Mouse (Mus musculus) stomach, embryonic 15.5 days (tissue): ENCODE measurements around the gene 2310039H08Rik. TPM values are rescaled to one million over a fixed set of nuclear protein-coding genes. Genes with fewer than 3 reads are reported as not detected.

Experiments
- ATAC-seq: fragments of 200-750 bp; cut with Nextera tagmentation; 2 replicates; pipeline ENCODE4 v1.8.0; 2017; ENCODE audit warnings: low read depth, moderate number of reproducible peaks, moderate TSS enrichment; ENCODE audit not compliant: insufficient read depth, low FRiP score
- H3K27ac ChIP-seq: fragments of 300-500 bp; sonication (generic); 2 replicates; pipeline ENCODE4 v1.5.1; 2015; ENCODE audit warnings: mild to moderate bottlenecking, inconsistent platforms
- H3K27me3 ChIP-seq: fragments of 300-500 bp; sonication (generic); replicated peaks from 2 replicates; pipeline ENCODE4 v1.6.1; 2015; ENCODE audit warnings: inconsistent platforms
- H3K36me3 ChIP-seq: fragments of 300-500 bp; sonication (generic); 2 replicates; pipeline ENCODE4 v1.6.1; 2015; ENCODE audit warnings: inconsistent platforms
- H3K4me1 ChIP-seq: fragments of 300-500 bp; sonication (generic); 2 replicates; pipeline ENCODE4 v1.6.1; 2015; ENCODE audit warnings: inconsistent platforms
- H3K4me2 ChIP-seq: fragments of 300-500 bp; sonication (generic); 2 replicates; pipeline ENCODE4 v1.6.1; 2015; ENCODE audit warnings: mild to moderate bottlenecking, inconsistent platforms
- H3K4me3 ChIP-seq: fragments of 300-500 bp; sonication (generic); replicated peaks from 2 replicates; pipeline ENCODE4 v1.5.1; 2015; ENCODE audit warnings: inconsistent platforms
- H3K9ac ChIP-seq: fragments of 300-500 bp; sonication (generic); 2 replicates; pipeline ENCODE4 v1.6.1; 2015; ENCODE audit warnings: inconsistent platforms
- H3K9me3 ChIP-seq: fragments of 300-500 bp; sonication (generic); 2 replicates; pipeline ENCODE4 v1.6.1; 2016; ENCODE audit warnings: inconsistent platforms
- WGBS: fragments of 180-500 bp; shearing (Covaris S2); methylation state at CpG from one replicate; pipeline ENCODE4 v1.1.7; 2015; 5-methylcytosine and 5-hydroxymethylcytosine counted together
- polyA plus RNA-seq: library from polyadenylated mRNA; unstranded; fragments of >200 nt; fragmentation: Nextera tagmentation; extraction: Ambion mirVana; gene quantifications from 2 replicates; pipeline ENCODE4 v1.2.1, GENCODE M21; 2015

Gene 2310039H08Rik
- polyA plus RNA-seq, 1 experiment from 2014 or later, result 89.3 TPM

DNA sequence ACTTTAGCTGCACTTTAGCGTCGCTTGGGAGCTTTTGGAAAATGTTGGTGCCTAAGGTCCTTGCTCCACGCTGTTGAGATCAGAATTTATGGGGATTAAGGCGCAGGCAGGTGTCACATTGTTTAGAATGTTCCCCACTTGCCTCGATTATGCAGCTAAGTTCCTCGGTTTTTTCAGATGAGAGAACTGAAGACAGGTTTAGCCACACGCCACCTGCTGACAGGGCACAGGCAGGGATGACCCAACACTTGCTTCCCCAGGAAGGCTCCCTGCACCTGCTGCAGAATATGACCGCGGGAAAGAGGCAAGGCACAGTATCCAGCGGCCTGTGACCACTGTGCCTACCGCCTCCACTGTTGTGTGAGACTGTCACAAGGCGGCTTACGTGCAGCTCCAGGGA is 43.9 kb downstream of the 2310039H08Rik start:
- H3K9ac ChIP-seq, result no peak overlapping the region
- 78% methylated on average over 13 of the region's 13 CpGs for WGBS

DNA sequence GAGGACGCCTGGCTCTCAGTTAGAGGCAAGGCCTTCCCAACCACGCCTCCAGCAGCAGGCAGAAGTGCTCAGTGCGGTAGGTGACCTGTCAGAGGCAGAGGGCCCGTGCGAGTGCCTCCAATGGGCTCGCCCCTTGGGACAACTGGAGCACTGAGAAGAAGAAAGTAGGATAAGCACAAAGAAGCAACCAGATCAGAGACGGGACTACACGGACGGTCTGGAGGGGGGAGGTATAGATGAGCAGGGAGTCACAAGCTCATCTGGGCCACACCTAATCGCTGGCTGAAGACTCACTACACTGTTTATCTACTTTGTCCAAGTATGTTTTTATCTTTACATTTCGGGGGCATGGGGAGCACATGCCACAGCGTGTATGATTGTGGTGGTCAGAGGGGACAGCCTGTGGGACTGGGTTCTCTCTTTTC is 45.3 kb downstream of the 2310039H08Rik start:
- H3K4me1 ChIP-seq, result no peaks in the 10 kb centered on the region
- peak; percentile 82; the same call in 1 of the 2 replicates for ATAC-seq
- H3K27ac ChIP-seq, result no peak overlapping the region
- no peak overlapping the region for H3K4me2 ChIP-seq
- H3K9ac ChIP-seq, result no peak overlapping the region
- 87% methylated on average over 12 of the region's 12 CpGs for WGBS
- H3K27me3 ChIP-seq, result no peaks in the 10 kb centered on the region
- no peak overlapping the region for H3K4me3 ChIP-seq
- H3K9me3 ChIP-seq, result no peaks in the 10 kb centered on the region
- H3K36me3 ChIP-seq, result peaks cover 7% of the 10 kb centered on the region; the same call in 1 of the 2 replicates

More for the DNA sequence above, 43.9 kb downstream of the 2310039H08Rik start:
- H3K4me1 ChIP-seq, result no peaks in the 10 kb centered on the region
- no peak for ATAC-seq
- no peak overlapping the region for H3K4me2 ChIP-seq
- no peaks in the 10 kb centered on the region for H3K27me3 ChIP-seq
- no peak overlapping the region for H3K27ac ChIP-seq
- no peak overlapping the region for H3K4me3 ChIP-seq
- no peaks in the 10 kb centered on the region for H3K9me3 ChIP-seq
- peaks cover 7% of the 10 kb centered on the region; the same call in 1 of the 2 replicates for H3K36me3 ChIP-seq

DNA sequence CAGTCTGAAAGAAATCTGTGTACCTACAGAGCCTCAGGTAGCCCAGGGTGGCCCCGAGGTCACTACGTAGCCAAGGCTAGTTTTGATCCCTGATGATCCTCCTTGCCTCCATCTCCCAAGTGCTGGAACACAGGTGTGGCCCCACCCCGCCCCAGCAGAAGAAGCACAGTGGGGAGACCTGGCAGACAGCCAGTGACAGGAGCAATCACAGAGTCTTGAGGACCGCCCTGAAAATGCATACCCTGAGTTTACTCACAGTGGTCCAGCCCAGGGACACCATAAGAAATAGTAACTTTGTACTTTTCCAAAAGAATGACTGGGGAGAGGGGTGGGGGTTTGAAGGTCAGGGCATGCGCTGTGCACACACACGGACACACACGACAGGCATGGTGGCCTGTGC is 48.2 kb downstream of the 2310039H08Rik start:
- ATAC-seq, result no peak
- Histone ChIP-seq H3K4me1 (no peaks in the 10 kb centered on the region), H3K27me3 (no peaks in the 10 kb centered on the region), H3K4me2 (no peak overlapping the region), H3K9me3 (no peaks in the 10 kb centered on the region), H3K27ac (no peak overlapping the region), H3K36me3 (peaks cover 34% of the 10 kb centered on the region), H3K9ac (no peak overlapping the region), H3K4me3 (no peak overlapping the region)
- WGBS, result 91% methylated on average over 7 of the region's 7 CpGs

Other genes with a start within 250 kb of the 2310039H08Rik start
- 3.2 and 4.6 TPM in 2 replicates for gene Cul9, start 226.2 kb upstream of the 2310039H08Rik start, polyA plus RNA-seq
- gene Srf, start 216.5 kb upstream of the 2310039H08Rik start, polyA plus RNA-seq, result 8.7 and 9.4 TPM in 2 replicates
- gene Ptk7, start 143.1 kb upstream of the 2310039H08Rik start, polyA plus RNA-seq, result 87.6 and 89.8 TPM in 2 replicates
- 38.4 and 41.4 TPM in 2 replicates for gene Klc4, start 126.6 kb upstream of the 2310039H08Rik start, polyA plus RNA-seq
- 112 and 126 TPM in 2 replicates for gene Mrpl2, start 126.4 kb upstream of the 2310039H08Rik start, polyA plus RNA-seq
- gene Cul7, start 122.3 kb upstream of the 2310039H08Rik start, polyA plus RNA-seq, result 42.9 and 49.5 TPM in 2 replicates
- 53.2 and 57.2 TPM in 2 replicates for gene Rrp36, start 98.3 kb upstream of the 2310039H08Rik start, polyA plus RNA-seq
- 145 and 153 TPM in 2 replicates for gene Mea1, start 93.8 kb upstream of the 2310039H08Rik start, polyA plus RNA-seq
- 102 and 103 TPM in 2 replicates for gene Klhdc3, start 91.7 kb upstream of the 2310039H08Rik start, polyA plus RNA-seq
- 72.8 and 86.7 TPM in 2 replicates for gene Ppp2r5d, start 67.5 kb upstream of the 2310039H08Rik start, polyA plus RNA-seq
- 24.9 and 27.1 TPM in 2 replicates for gene Pex6, start 61.2 kb upstream of the 2310039H08Rik start, polyA plus RNA-seq
- 12.5 and 15.0 TPM in 2 replicates for gene Gnmt, start 43.5 kb upstream of the 2310039H08Rik start, polyA plus RNA-seq
- gene Cnpy3, start 20.4 kb upstream of the 2310039H08Rik start, polyA plus RNA-seq, result 79.0 and 79.3 TPM in 2 replicates
- gene Ptcra, start 8.9 kb upstream of the 2310039H08Rik start, polyA plus RNA-seq, result 0.37 and 0.57 TPM in 2 replicates
- gene Rpl7l1, start 10.0 kb downstream of the 2310039H08Rik start, polyA plus RNA-seq, result 145 and 155 TPM in 2 replicates
- 4.6 and 5.6 TPM in 2 replicates for gene Bicral, start 85.8 kb downstream of the 2310039H08Rik start, polyA plus RNA-seq
- 54.8 and 63.0 TPM in 2 replicates for gene Tbcc, start 118.0 kb downstream of the 2310039H08Rik start, polyA plus RNA-seq
- not detected in 2 replicates for gene Prph2, start 137.8 kb downstream of the 2310039H08Rik start, polyA plus RNA-seq
- gene Ubr2, start 237.9 kb downstream of the 2310039H08Rik start, polyA plus RNA-seq, result 15.8 and 17.7 TPM in 2 replicates